Mouse (Mus musculus): ENCODE data around the gene Khdc3.

DNA sequence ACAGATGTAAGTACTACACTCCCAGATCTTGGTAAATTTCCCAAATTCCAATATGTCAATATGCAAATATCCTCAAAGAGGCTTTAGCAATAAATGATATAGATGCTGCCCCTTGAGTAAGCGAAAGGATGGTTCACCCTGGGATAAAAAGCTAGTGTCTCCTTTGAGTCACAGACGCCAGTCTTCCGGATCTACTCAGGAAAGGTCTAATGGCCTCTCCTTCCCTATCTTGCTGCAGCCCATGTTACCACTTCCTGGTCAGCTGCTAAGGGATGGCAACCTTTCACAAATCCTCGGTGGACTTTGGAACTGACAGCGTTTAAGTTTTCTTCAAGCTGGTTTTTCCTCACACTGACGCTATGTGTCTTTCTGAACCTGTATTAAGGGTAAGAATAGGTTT, 32.9 kb upstream of the Khdc3 start:
- TF ChIP-seq CTCF (conservative IDR thresholded peaks at IDR 0.05; ENCODE audit: low read length) (no peak), POU5F1 (IDR thresholded peaks at IDR 0.05; ENCODE audit: borderline replicate concordance, low read length) (no peak)

Measured in E14TG2a.4 (cell line).